Mouse (Mus musculus) G1E-ER4 (cell line): ENCODE measurements around the gene Saysd1. TPM values are rescaled to one million over a fixed set of nuclear protein-coding genes. Genes with fewer than 3 reads are reported as not detected.

Experiments used
- GATA1 ChIP-seq: IDR thresholded peaks from one replicate; pipeline ENCODE4 v1.8.0; 2012; ENCODE audit warnings: low read length, inconsistent platforms
- polyA plus RNA-seq: library from polyadenylated mRNA; stranded (reverse); fragments of >175 nt; gene quantifications from 2 replicates; pipeline ENCODE4 v1.2.3, GENCODE M21; 2012

Saysd1 gene
- polyA plus RNA-seq, 1 experiment: 0.40 TPM

GRCm38 (mm10) chr14:20032738-20033116 lies 105.6 kb downstream of the Saysd1 start:
- no peak for TF ChIP-seq GATA1

- no peak for TF ChIP-seq GATA1
Observed at GRCm38 (mm10) chr14:20032016-20032737, 106.2 kb downstream of the Saysd1 start.

- no peak for TF ChIP-seq GATA1
Observed at GRCm38 (mm10) chr14:20029606-20030005, 108.7 kb downstream of the Saysd1 start.

Other genes with a start within 250 kb of the Saysd1 start
- 0.40 and 0.67 TPM in 2 replicates for gene Gng2, start 160.9 kb downstream of the Saysd1 start, polyA plus RNA-seq
- gene Kcnk5, start 43.3 kb upstream of the Saysd1 start, polyA plus RNA-seq: 2.3 and 2.8 TPM in 2 replicates
- not detected in 2 replicates for gene Kcnk16, start 130.7 kb upstream of the Saysd1 start, polyA plus RNA-seq
- gene Nudt13, start 156.2 kb upstream of the Saysd1 start, polyA plus RNA-seq: 0.41 and 0.73 TPM in 2 replicates
- gene Ecd, start 209.6 kb upstream of the Saysd1 start, polyA plus RNA-seq: 46.9 and 95.3 TPM in 2 replicates
- 14.5 and 15.4 TPM in 2 replicates for gene Fam149b, start 209.6 kb upstream of the Saysd1 start, polyA plus RNA-seq